Mouse (Mus musculus): ENCODE results near the gene Gc.

DNA sequence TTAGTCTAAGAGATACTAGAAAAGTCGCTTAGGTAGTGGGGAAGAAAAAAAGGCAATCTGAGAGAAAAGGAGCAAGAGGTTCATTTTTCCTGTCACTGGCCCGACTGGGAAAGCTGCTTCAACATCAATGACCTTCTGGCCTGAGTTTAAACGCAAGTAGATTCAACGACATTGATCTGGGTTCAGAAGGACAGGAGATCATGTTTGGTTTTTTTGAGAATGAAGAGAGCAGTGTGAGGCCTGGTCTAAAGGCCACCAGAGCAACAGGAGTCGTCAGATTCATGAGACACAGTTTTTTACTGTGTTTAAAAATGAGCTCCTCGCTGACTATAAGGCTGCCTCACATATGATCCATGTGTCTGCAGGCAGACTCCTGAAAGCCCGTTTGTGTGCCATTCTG lies 9.7 kb downstream of the Gc start:
- TF ChIP-seq POLR2A (IDR thresholded peaks at IDR 0.05; ENCODE audit: low read depth, low read length) (no peak), CTCF (IDR thresholded peaks at IDR 0.05; ENCODE audit: borderline replicate concordance, insufficient read depth, low read length) (no peak)
